Mouse (Mus musculus): ENCODE measurements around the gene Nkx2-2. TPM values are rescaled to one million over a fixed set of nuclear protein-coding genes. Genes with fewer than 3 reads are reported as not detected.

Nkx2-2 gene
- polyA plus RNA-seq (2015; fragmentation: Nextera tagmentation; extraction: Ambion mirVana) = 1.4 and 2.6 TPM in 2 replicates

GRCm38 (mm10) chr2:147193271-147194255 lies at the start of gene Nkx2-2:
Gene Nkx2-2, minus strand, starts transcription at chr2:147194243.
- Histone ChIP-seq H3K9me3 (no peaks in the 10 kb centered on the region), H3K4me2 (peak within 1 kb of the TSS; percentile 59), H3K27me3 (peaks cover 96% of the 10 kb centered on the region), H3K36me3 (no peaks in the 10 kb centered on the region), H3K4me1 (replicated peaks) (peaks cover 32% of the 10 kb centered on the region), H3K9ac (peak within 1 kb of the TSS; percentile 39; the same call in 1 of the 2 replicates), H3K27ac (no peak within 1 kb of the TSS), H3K4me3 (peak within 1 kb of the TSS; percentile 37)
- peak; percentile 21; the same call in 1 of the 2 replicates for ATAC-seq (ENCODE audit: low FRiP score)
- WGBS = under 1% methylated on average over 48 of the region's 54 CpGs

GRCm38 (mm10) chr2:147235707-147236290 lies 41.8 kb upstream of the Nkx2-2 start:
- Histone ChIP-seq H3K4me2 (peak overlapping the region; percentile 44), H3K36me3 (no peaks in the 10 kb centered on the region), H3K9ac (0 out of 2 replicates have a peak overlapping the region, but pooled peaks have one; percentile 49), H3K4me3 (peak overlapping the region; percentile 12; the same call in 1 of the 2 replicates), H3K27me3 (peaks cover 15% of the 10 kb centered on the region), H3K9me3 (no peaks in the 10 kb centered on the region), H3K4me1 (replicated peaks) (no peaks in the 10 kb centered on the region), H3K27ac (no peak overlapping the region)
- ATAC-seq (ENCODE audit: low FRiP score) = no peak
- WGBS = 29% methylated on average over 25 of the region's 25 CpGs

GRCm38 (mm10) chr2:147231175-147231574 lies 37.1 kb upstream of the Nkx2-2 start:
- Histone ChIP-seq H3K4me2 (no peak overlapping the region), H3K27ac (no peak overlapping the region), H3K27me3 (no peaks in the 10 kb centered on the region), H3K9ac (no peak overlapping the region), H3K9me3 (no peaks in the 10 kb centered on the region), H3K4me1 (replicated peaks) (no peaks in the 10 kb centered on the region), H3K36me3 (no peaks in the 10 kb centered on the region), H3K4me3 (no peak overlapping the region)
- ATAC-seq (ENCODE audit: low FRiP score) = no peak
- 64% methylated on average over 5 of the region's 5 CpGs for WGBS

- 32% methylated on average over 4 of the region's 4 CpGs for WGBS
- H3K9ac ChIP-seq = no peak overlapping the region
- no peaks in the 10 kb centered on the region for H3K36me3 ChIP-seq
- H3K9me3 ChIP-seq = no peaks in the 10 kb centered on the region
- H3K4me1 ChIP-seq (replicated peaks) = no peaks in the 10 kb centered on the region
- no peak overlapping the region for H3K27ac ChIP-seq
- no peak overlapping the region for H3K4me3 ChIP-seq
- peaks cover 54% of the 10 kb centered on the region for H3K27me3 ChIP-seq
- H3K4me2 ChIP-seq = no peak overlapping the region
- no peak for ATAC-seq (ENCODE audit: low FRiP score)
Observed at GRCm38 (mm10) chr2:147205076-147205615, 11.1 kb upstream of the Nkx2-2 start.

- Histone ChIP-seq H3K4me3 (peak overlapping the region; percentile 37), H3K27ac (no peak overlapping the region), H3K9ac (peak overlapping the region; percentile 39; the same call in 1 of the 2 replicates), H3K36me3 (no peaks in the 10 kb centered on the region), H3K4me2 (peak overlapping the region; percentile 59), H3K4me1 (replicated peaks) (peaks cover 25% of the 10 kb centered on the region), H3K27me3 (peaks cover 96% of the 10 kb centered on the region), H3K9me3 (no peaks in the 10 kb centered on the region)
- under 1% methylated on average over 70 of the region's 71 CpGs for WGBS
- ATAC-seq (ENCODE audit: low FRiP score) = peak; percentile 60
Observed at GRCm38 (mm10) chr2:147194711-147195615, 920 bp upstream of the Nkx2-2 start.

GRCm38 (mm10) chr2:147192731-147193130 lies 1.3 kb downstream of the Nkx2-2 start:
- H3K27ac ChIP-seq = no peak overlapping the region
- no peak overlapping the region for H3K9ac ChIP-seq
- no peaks in the 10 kb centered on the region for H3K9me3 ChIP-seq
- H3K36me3 ChIP-seq = no peaks in the 10 kb centered on the region
- peaks cover 37% of the 10 kb centered on the region for H3K4me1 ChIP-seq (replicated peaks)
- peak overlapping the region; percentile 37; the same call in 1 of the 2 replicates for H3K4me3 ChIP-seq
- ATAC-seq (ENCODE audit: low FRiP score) = no peak
- 2% methylated on average over 13 of the region's 13 CpGs for WGBS
- H3K4me2 ChIP-seq = no peak overlapping the region
- peaks cover 96% of the 10 kb centered on the region for H3K27me3 ChIP-seq

- no peak for ATAC-seq (ENCODE audit: low FRiP score)
- Histone ChIP-seq H3K27ac (no peak overlapping the region), H3K27me3 (peaks cover 98% of the 10 kb centered on the region), H3K4me3 (no peak overlapping the region), H3K9me3 (no peaks in the 10 kb centered on the region), H3K36me3 (no peaks in the 10 kb centered on the region), H3K4me1 (replicated peaks) (peaks cover 44% of the 10 kb centered on the region), H3K4me2 (0 out of 2 replicates have a peak overlapping the region, but pooled peaks have one; percentile 8), H3K9ac (no peak overlapping the region)
- 2% methylated on average over 27 of the region's 27 CpGs for WGBS
Observed at GRCm38 (mm10) chr2:147190316-147191021, 3.6 kb downstream of the Nkx2-2 start.

- H3K9ac ChIP-seq = no peak overlapping the region
- ATAC-seq (ENCODE audit: low FRiP score) = no peak
- WGBS = under 1% methylated on average over 28 of the region's 28 CpGs
- no peak overlapping the region for H3K4me3 ChIP-seq
- H3K27ac ChIP-seq = 0 out of 2 replicates have a peak overlapping the region, but pooled peaks have one; percentile 23
- H3K4me2 ChIP-seq = no peak overlapping the region
- peaks cover 37% of the 10 kb centered on the region for H3K4me1 ChIP-seq (replicated peaks)
- H3K27me3 ChIP-seq = peaks cover 95% of the 10 kb centered on the region
- H3K36me3 ChIP-seq = no peaks in the 10 kb centered on the region
- no peaks in the 10 kb centered on the region for H3K9me3 ChIP-seq
Observed at GRCm38 (mm10) chr2:147189546-147190315, 4.3 kb downstream of the Nkx2-2 start.

GRCm38 (mm10) chr2:147188871-147189545 lies 5.0 kb downstream of the Nkx2-2 start:
- no peak overlapping the region for H3K4me2 ChIP-seq
- no peak overlapping the region for H3K9ac ChIP-seq
- peaks cover 33% of the 10 kb centered on the region for H3K4me1 ChIP-seq (replicated peaks)
- no peak for ATAC-seq (ENCODE audit: low FRiP score)
- H3K4me3 ChIP-seq = no peak overlapping the region
- H3K27ac ChIP-seq = 0 out of 2 replicates have a peak overlapping the region, but pooled peaks have one; percentile 23
- H3K27me3 ChIP-seq = peaks cover 95% of the 10 kb centered on the region
- under 1% methylated on average over 11 of the region's 11 CpGs for WGBS
- no peaks in the 10 kb centered on the region for H3K9me3 ChIP-seq
- no peaks in the 10 kb centered on the region for H3K36me3 ChIP-seq
